Mouse (Mus musculus): ENCODE measurements at regions not wholly inside any gene's neighbourhood (a gene's known extent, or its start where the extent isn't known, plus 50 kb on each side); places are given as distances from the start of the nearest gene placed in this dataset.

GRCm38 (mm10) chr7:111163321-111163720 lies 80.5 kb upstream of the Eif4g2 start:
- TF ChIP-seq GATA1 (IDR thresholded peaks at IDR 0.05; ENCODE audit: borderline replicate concordance, low read length) (no peak), POLR2AphosphoS5 (IDR thresholded peaks at IDR 0.05; ENCODE audit: insufficient replicate concordance, low read depth, low read length) (no peak), CTCF (IDR thresholded peaks at IDR 0.05; ENCODE audit: low read depth, low read length) (no peak)

Data from G1E (cell line).